Mouse (Mus musculus) kidney, embryonic 14.5 days (tissue): ENCODE results near the gene Yif1a. TPM values are rescaled to one million over a fixed set of nuclear protein-coding genes. Genes with fewer than 3 reads are reported as not detected.
A peak's percentile ranks its signal among the peaks of the same experiment; 100 is the strongest.

ENCODE experiments used
- ATAC-seq: fragments of 200-750 bp; cut with Nextera tagmentation; 2 replicates; pipeline ENCODE4 v1.8.0; 2017; ENCODE audit warnings: moderate number of reproducible peaks, mild to moderate bottlenecking, moderate TSS enrichment, moderate library complexity; ENCODE audit not compliant: low FRiP score, low TSS enrichment
- H3K27ac ChIP-seq: fragments of 300-500 bp; sonication (generic); 2 replicates; pipeline ENCODE4 v1.5.1; 2014; ENCODE audit warnings: low read depth, mild to moderate bottlenecking, low read length, moderate library complexity, mixed read lengths
- H3K27me3 ChIP-seq: fragments of 300-500 bp; sonication (generic); 2 replicates; pipeline ENCODE4 v1.6.1; 2014; ENCODE audit warnings: mild to moderate bottlenecking, low read length; ENCODE audit not compliant: control insufficient read depth, insufficient read depth
- H3K36me3 ChIP-seq: fragments of 300-500 bp; sonication (generic); 2 replicates; pipeline ENCODE4 v1.6.1; 2014; ENCODE audit warnings: low read length, mixed read lengths; ENCODE audit not compliant: control insufficient read depth, insufficient read depth
- H3K4me1 ChIP-seq: fragments of 300-500 bp; sonication (generic); 2 replicates; pipeline ENCODE4 v1.6.1; 2014; ENCODE audit warnings: low read length, mixed read lengths; ENCODE audit not compliant: control insufficient read depth, insufficient read depth
- H3K4me2 ChIP-seq: fragments of 300-500 bp; sonication (generic); replicated peaks from 2 replicates; pipeline ENCODE4 v1.6.1; 2014; ENCODE audit warnings: low read depth, mild to moderate bottlenecking, low read length
- H3K4me3 ChIP-seq: fragments of 300-500 bp; sonication (generic); 2 replicates; pipeline ENCODE4 v1.5.1; 2014; ENCODE audit warnings: mild to moderate bottlenecking, low read length
- H3K9ac ChIP-seq: fragments of 300-500 bp; sonication (generic); 2 replicates; pipeline ENCODE4 v1.6.1; 2014; ENCODE audit warnings: low read depth, mild to moderate bottlenecking, low read length, moderate library complexity
- H3K9me3 ChIP-seq: fragments of 300-500 bp; sonication (generic); 2 replicates; pipeline ENCODE4 v1.6.1; 2016; ENCODE audit warnings: low read length; ENCODE audit not compliant: control insufficient read depth
- WGBS: fragments of 180-500 bp; shearing (Covaris S2); extraction: QIAGEN DNeasy Blood & Tissue Kit; methylation state at CpG from one replicate; pipeline ENCODE4 v1.1.7; 2014; 5-methylcytosine and 5-hydroxymethylcytosine counted together
- polyA plus RNA-seq: library from polyadenylated mRNA; unstranded; fragments of >200 nt; fragmentation: Nextera tagmentation; extraction: Ambion mirVana; gene quantifications from 2 replicates; pipeline ENCODE4 v1.2.1, GENCODE M21; 2014

The Yif1a gene
- polyA plus RNA-seq, 1 experiment from 2014 or later, result 115 TPM

- Histone ChIP-seq H3K27me3 (peaks cover 25% of the 10 kb centered on the region), H3K4me3 (no peak overlapping the region), H3K9ac (no peak overlapping the region)
Measured at GRCm38 (mm10) chr19:5049325-5049724, 39.0 kb upstream of the Yif1a start.

GRCm38 (mm10) chr19:5050047-5050905 is 38.1 kb upstream of the Yif1a start, which contains the start of gene Rin1:
Gene Rin1 (plus strand): TSS chr19:5050481.
- Histone ChIP-seq H3K9me3 (no peaks in the 10 kb centered on the region), H3K27ac (no peak within 1 kb of the TSS)
- peak; percentile 38 for ATAC-seq

More at GRCm38 (mm10) chr19:5049325-5049724, 39.0 kb upstream of the Yif1a start:
- H3K4me1 ChIP-seq, result peaks cover 25% of the 10 kb centered on the region
- H3K27ac ChIP-seq, result no peak overlapping the region
- peaks cover 23% of the 10 kb centered on the region for H3K36me3 ChIP-seq
- no peak overlapping the region for H3K4me2 ChIP-seq
- ATAC-seq, result no peak
- WGBS, result 85% methylated on average over 6 of the region's 6 CpGs
- no peaks in the 10 kb centered on the region for H3K9me3 ChIP-seq

GRCm38 (mm10) chr19:5051031-5051430 is 37.3 kb upstream of the Yif1a start:
- peaks cover 23% of the 10 kb centered on the region for H3K36me3 ChIP-seq
- 13% methylated on average over 17 of the region's 17 CpGs for WGBS
- peak overlapping the region; percentile 44; the same call in 1 of the 2 replicates for H3K9ac ChIP-seq
- ATAC-seq, result peak; percentile 13; the same call in 1 of the 2 replicates
- no peaks in the 10 kb centered on the region for H3K9me3 ChIP-seq
- H3K27ac ChIP-seq, result no peak overlapping the region
- H3K27me3 ChIP-seq, result peaks cover 25% of the 10 kb centered on the region
- H3K4me1 ChIP-seq, result peaks cover 26% of the 10 kb centered on the region
- H3K4me2 ChIP-seq, result peak overlapping the region; percentile 36
- peak overlapping the region; percentile 29; the same call in 1 of the 2 replicates for H3K4me3 ChIP-seq

More at GRCm38 (mm10) chr19:5050047-5050905, 38.1 kb upstream of the Yif1a start, which contains the start of gene Rin1:
- H3K27me3 ChIP-seq, result peaks cover 25% of the 10 kb centered on the region
- H3K4me3 ChIP-seq, result peak within 1 kb of the TSS; percentile 29; the same call in 1 of the 2 replicates
- H3K4me1 ChIP-seq, result peaks cover 25% of the 10 kb centered on the region
- H3K9ac ChIP-seq, result peak within 1 kb of the TSS; percentile 44; the same call in 1 of the 2 replicates
- H3K4me2 ChIP-seq, result peak within 1 kb of the TSS; percentile 36
- WGBS, result 13% methylated on average over 14 of the region's 14 CpGs
- peaks cover 23% of the 10 kb centered on the region for H3K36me3 ChIP-seq

- H3K27ac ChIP-seq, result no peak overlapping the region
Measured at GRCm38 (mm10) chr19:5051515-5051914, 36.8 kb upstream of the Yif1a start.

GRCm38 (mm10) chr19:5052166-5052822 is 36.0 kb upstream of the Yif1a start:
- WGBS, result 28% methylated on average over 25 of the region's 25 CpGs
- H3K4me3 ChIP-seq, result no peak overlapping the region
- peaks cover 25% of the 10 kb centered on the region for H3K27me3 ChIP-seq
- no peak for ATAC-seq
- peaks cover 36% of the 10 kb centered on the region for H3K4me1 ChIP-seq
- H3K27ac ChIP-seq, result no peak overlapping the region
- H3K9me3 ChIP-seq, result no peaks in the 10 kb centered on the region
- peak overlapping the region; percentile 15 for H3K4me2 ChIP-seq
- H3K36me3 ChIP-seq, result peaks cover 11% of the 10 kb centered on the region; the same call in 1 of the 2 replicates
- 0 out of 2 replicates have a peak overlapping the region, but pooled peaks have one; percentile 12 for H3K9ac ChIP-seq

More at GRCm38 (mm10) chr19:5051515-5051914, 36.8 kb upstream of the Yif1a start:
- Histone ChIP-seq H3K9ac (peak overlapping the region; percentile 24; the same call in 1 of the 2 replicates), H3K36me3 (peaks cover 18% of the 10 kb centered on the region), H3K4me3 (peak overlapping the region; percentile 29; the same call in 1 of the 2 replicates), H3K9me3 (no peaks in the 10 kb centered on the region), H3K27me3 (peaks cover 25% of the 10 kb centered on the region), H3K4me2 (peak overlapping the region; percentile 36), H3K4me1 (peaks cover 30% of the 10 kb centered on the region)
- no peak for ATAC-seq
- 49% methylated on average over 3 of the region's 3 CpGs for WGBS

DNA sequence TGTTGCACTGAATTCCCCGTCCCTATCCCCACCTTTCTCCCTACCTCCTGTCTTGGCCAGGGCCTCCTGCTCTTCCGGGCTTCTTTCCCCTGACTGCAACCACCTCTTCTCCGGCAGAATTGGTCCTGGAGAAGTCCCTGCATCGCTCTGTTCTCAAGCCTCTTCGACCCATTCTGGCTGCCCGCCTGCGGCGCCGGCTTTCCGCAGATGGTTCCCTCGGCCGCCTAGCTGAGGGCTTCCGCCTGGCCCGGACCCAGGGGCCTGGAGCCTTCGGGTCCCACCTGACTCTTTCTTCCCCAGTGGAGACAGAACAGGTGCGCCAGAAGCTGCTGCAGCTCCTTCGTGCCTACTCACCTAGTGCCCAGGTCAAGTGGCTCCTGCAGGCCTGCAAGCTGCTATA is 35.5 kb upstream of the Yif1a start:
- 60% methylated on average over 17 of the region's 17 CpGs for WGBS
- Histone ChIP-seq H3K27me3 (peaks cover 25% of the 10 kb centered on the region), H3K27ac (no peak overlapping the region), H3K9me3 (no peaks in the 10 kb centered on the region), H3K4me3 (no peak overlapping the region), H3K4me1 (peaks cover 36% of the 10 kb centered on the region), H3K9ac (no peak overlapping the region), H3K4me2 (no peak overlapping the region), H3K36me3 (peaks cover 9% of the 10 kb centered on the region; the same call in 1 of the 2 replicates)
- no peak for ATAC-seq

DNA sequence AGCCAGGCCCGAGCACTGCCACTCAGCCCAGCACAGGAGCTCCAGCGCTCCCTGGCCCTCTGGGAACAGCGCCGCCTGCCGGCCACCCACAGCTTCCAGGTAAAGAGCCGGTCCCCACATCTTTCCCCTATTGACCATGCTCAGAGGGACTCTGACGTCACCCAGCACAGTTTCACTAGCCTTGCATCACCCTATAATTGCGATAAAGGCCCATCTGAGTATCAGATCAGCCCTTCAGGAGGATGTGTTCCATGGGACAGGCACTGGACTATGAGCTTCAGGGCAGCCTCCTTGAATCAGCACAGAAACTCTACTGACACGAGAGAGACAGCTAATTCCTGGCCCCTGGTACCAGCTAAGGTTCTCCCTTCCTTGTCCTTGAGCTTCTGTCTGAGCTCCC is 34.4 kb upstream of the Yif1a start:
- Histone ChIP-seq H3K9me3 (no peaks in the 10 kb centered on the region), H3K27me3 (peaks cover 25% of the 10 kb centered on the region), H3K4me1 (peaks cover 46% of the 10 kb centered on the region), H3K36me3 (peaks cover 3% of the 10 kb centered on the region; the same call in 1 of the 2 replicates), H3K4me2 (no peak overlapping the region), H3K27ac (no peak overlapping the region), H3K9ac (no peak overlapping the region), H3K4me3 (no peak overlapping the region)
- no peak for ATAC-seq
- 18% methylated on average over 9 of the region's 9 CpGs for WGBS

- Histone ChIP-seq H3K4me1 (peaks cover 54% of the 10 kb centered on the region), H3K4me3 (no peak overlapping the region)
- WGBS, result 13% methylated on average over 6 of the region's 6 CpGs
Measured at GRCm38 (mm10) chr19:5056251-5056650, 32.1 kb upstream of the Yif1a start.

More at GRCm38 (mm10) chr19:5056251-5056650, 32.1 kb upstream of the Yif1a start:
- H3K27ac ChIP-seq, result no peak overlapping the region
- no peaks in the 10 kb centered on the region for H3K9me3 ChIP-seq
- no peaks in the 10 kb centered on the region for H3K36me3 ChIP-seq
- no peak overlapping the region for H3K4me2 ChIP-seq
- ATAC-seq, result no peak
- H3K9ac ChIP-seq, result no peak overlapping the region
- peaks cover 25% of the 10 kb centered on the region for H3K27me3 ChIP-seq
